Mouse (Mus musculus) heart, adult 11 months (tissue): ENCODE measurements around the gene Olfr1347.

Experiments used
- DNase-seq: peaks from one replicate; pipeline ENCODE4 v3.0.0; 2022

The Olfr1347 gene

GRCm38 (mm10) chr7:6499655-6500054 is at the start of gene Olfr1347:
TSS of gene Olfr1347 (minus strand) at chr7:6499755.
- no peak for DNase-seq

- peak; percentile 16 for DNase-seq
These were observed 26.6 kb upstream of the Olfr1347 start for GRCm38 (mm10) chr7:6526141-6526540.

GRCm38 (mm10) chr7:6525001-6525400 is 25.4 kb upstream of the Olfr1347 start:
- DNase-seq = peak; percentile 40

- peak; percentile 43 for DNase-seq
These were observed 23.3 kb upstream of the Olfr1347 start, which contains the start of gene Olfr1349 for GRCm38 (mm10) chr7:6522850-6523249. TSS of gene Olfr1349 (minus strand) at chr7:6522950.

- peak; percentile 73 for DNase-seq
These were observed 22.1 kb upstream of the Olfr1347 start for GRCm38 (mm10) chr7:6521666-6522065.

- no peak for DNase-seq
These were observed 9.1 kb upstream of the Olfr1347 start, which contains the start of gene Olfr1348 for GRCm38 (mm10) chr7:6508648-6509047. TSS of gene Olfr1348 (minus strand) at chr7:6508748.

GRCm38 (mm10) chr7:6486841-6487240 is 12.7 kb downstream of the Olfr1347 start, which contains the start of gene Olfr5:
TSS of gene Olfr5 (minus strand) at chr7:6486941.
- no peak for DNase-seq

GRCm38 (mm10) chr7:6477633-6478032 is 21.9 kb downstream of the Olfr1347 start:
- peak; percentile 79 for DNase-seq

- no peak for DNase-seq
These were observed 32.6 kb downstream of the Olfr1347 start, which contains the start of gene Olfr1346 for GRCm38 (mm10) chr7:6466951-6467350. TSS of gene Olfr1346 (plus strand) at chr7:6467101.

GRCm38 (mm10) chr7:6456399-6456798 is 43.2 kb downstream of the Olfr1347 start:
- DNase-seq = peak; percentile 44

GRCm38 (mm10) chr7:6455868-6456267 is 43.7 kb downstream of the Olfr1347 start, which contains the start of gene Olfr1336:
TSS of gene Olfr1336 (plus strand) at chr7:6456168.
- no peak for DNase-seq

- peak; percentile 55 for DNase-seq
These were observed 51.8 kb downstream of the Olfr1347 start for GRCm38 (mm10) chr7:6447771-6448170.

GRCm38 (mm10) chr7:6441173-6441572 is 58.4 kb downstream of the Olfr1347 start:
- DNase-seq = peak; percentile 29

- peak; percentile 44 for DNase-seq
These were observed 61.2 kb downstream of the Olfr1347 start, which contains the start of gene Olfr1344 for GRCm38 (mm10) chr7:6438388-6438787. TSS of gene Olfr1344 (plus strand) at chr7:6438688.
